Mouse (Mus musculus) cortical plate, adult 2 months (tissue): ENCODE results near the gene Zfp207.

Source experiments
- CTCF ChIP-seq: fragments of 200-500 bp; IDR thresholded peaks from 2 replicates; pipeline ENCODE4 v1.5.1; 2011; ENCODE audit warnings: mild to moderate bottlenecking, control low read depth, low read length; ENCODE audit not compliant: insufficient read depth; ENCODE audit errors: extremely low read depth
- POLR2A ChIP-seq: fragments of 200-500 bp; IDR thresholded peaks from 2 replicates; pipeline ENCODE4 v1.6.1; 2011; ENCODE audit warnings: mild to moderate bottlenecking, low read length, control low read depth; ENCODE audit not compliant: insufficient read depth; ENCODE audit errors: extremely low read depth

DNA sequence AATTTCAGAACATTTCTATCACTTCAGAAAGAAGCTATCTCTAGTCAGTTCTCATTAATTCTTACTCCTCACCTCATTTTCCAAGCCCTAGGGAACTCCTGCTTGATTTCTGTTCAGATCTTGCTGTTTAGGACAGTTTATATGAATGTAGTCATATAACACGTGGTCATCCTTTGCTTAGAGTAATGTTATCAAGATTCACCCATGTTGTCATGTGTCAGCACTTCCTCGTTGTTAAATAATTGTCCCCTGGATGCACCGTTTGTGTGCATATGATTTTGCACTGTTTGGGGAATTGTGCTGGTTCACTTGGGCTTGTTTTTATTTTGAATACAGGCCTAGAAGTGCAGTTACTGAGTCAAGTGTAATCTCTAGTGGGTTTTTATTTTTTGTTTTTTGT lies 69.2 kb downstream of the Zfp207 start:
- TF ChIP-seq POLR2A (no peak), CTCF (no peak)
